Mouse (Mus musculus) heart, postnatal 0 days (tissue): Measurements from ENCODE around the gene Bcas3. TPM values are rescaled to one million over a fixed set of nuclear protein-coding genes. Genes with fewer than 3 reads are reported as not detected.

Experiments used
- ATAC-seq: fragments of 200-750 bp; cut with Nextera tagmentation; 2 replicates; pipeline ENCODE4 v1.8.0; 2017; ENCODE audit warnings: low read depth, moderate number of reproducible peaks, moderate library complexity; ENCODE audit not compliant: insufficient read depth
- DNase-seq: peaks from one replicate; pipeline ENCODE4 v3.0.0-alpha.2; 2016; ENCODE audit warnings: low spot score
- H3K27ac ChIP-seq: fragments of 300-500 bp; sonication (generic); 2 replicates; pipeline ENCODE4 v1.5.1; 2014; ENCODE audit warnings: low read depth, mild to moderate bottlenecking
- H3K27me3 ChIP-seq: fragments of 300-500 bp; sonication (generic); 2 replicates; pipeline ENCODE4 v1.6.1; 2014; ENCODE audit warnings: low read length, mixed read lengths; ENCODE audit not compliant: control insufficient read depth, insufficient read depth
- H3K36me3 ChIP-seq: fragments of 300-500 bp; sonication (generic); replicated peaks from 2 replicates; pipeline ENCODE4 v1.6.1; 2014; ENCODE audit warnings: low read length, mixed read lengths; ENCODE audit not compliant: control insufficient read depth, insufficient read depth
- H3K4me1 ChIP-seq: fragments of 300-500 bp; sonication (generic); 2 replicates; pipeline ENCODE4 v1.6.1; 2014; ENCODE audit warnings: antibody characterized with exemption; ENCODE audit not compliant: control insufficient read depth, insufficient read depth
- H3K4me2 ChIP-seq: fragments of 300-500 bp; sonication (generic); 2 replicates; pipeline ENCODE4 v1.6.1; 2014; ENCODE audit warnings: low read depth, mild to moderate bottlenecking, low read length, moderate library complexity
- H3K4me3 ChIP-seq: fragments of 300-500 bp; sonication (generic); 2 replicates; pipeline ENCODE4 v1.5.1; 2014; ENCODE audit warnings: low read depth, low read length
- H3K9ac ChIP-seq: fragments of 300-500 bp; sonication (generic); replicated peaks from 2 replicates; pipeline ENCODE4 v1.6.1; 2014; ENCODE audit warnings: low read depth, low read length, mixed read lengths
- H3K9me3 ChIP-seq: fragments of 300-500 bp; sonication (generic); replicated peaks from 2 replicates; pipeline ENCODE4 v1.6.1; 2016; ENCODE audit warnings: low read length; ENCODE audit not compliant: control insufficient read depth
- CTCF ChIP-seq: IDR thresholded peaks from 2 replicates; pipeline ENCODE4 v1.5.1; 2016; ENCODE audit warnings: antibody characterized with exemption, control low read depth, low read depth
- EP300 ChIP-seq: IDR thresholded peaks from 2 replicates; pipeline ENCODE4 v1.6.1; 2016; ENCODE audit warnings: antibody characterized with exemption, low read depth
- WGBS: fragments of 180-500 bp; shearing (Covaris S2); extraction: QIAGEN DNeasy Blood & Tissue Kit; methylation state at CpG from one replicate; pipeline ENCODE4 v1.1.7; 2014; 5-methylcytosine and 5-hydroxymethylcytosine counted together
- polyA plus RNA-seq: library from polyadenylated mRNA; unstranded; fragments of >200 nt; fragmentation: Nextera tagmentation; extraction: Ambion mirVana; gene quantifications from 2 replicates; pipeline ENCODE4 v1.2.1, GENCODE M21; 2015
- total RNA-seq: library from RNA; depleted of rRNA; stranded (reverse); fragments of >200 nt; gene quantifications from 2 replicates; pipeline ENCODE4 v1.2.3, GENCODE M21; 2014; ENCODE audit warnings: low replicate concordance

The Bcas3 gene
- total and polyA plus RNA-seq, 2 experiments from 2014 or later: 18.5 to 37.4 TPM

DNA sequence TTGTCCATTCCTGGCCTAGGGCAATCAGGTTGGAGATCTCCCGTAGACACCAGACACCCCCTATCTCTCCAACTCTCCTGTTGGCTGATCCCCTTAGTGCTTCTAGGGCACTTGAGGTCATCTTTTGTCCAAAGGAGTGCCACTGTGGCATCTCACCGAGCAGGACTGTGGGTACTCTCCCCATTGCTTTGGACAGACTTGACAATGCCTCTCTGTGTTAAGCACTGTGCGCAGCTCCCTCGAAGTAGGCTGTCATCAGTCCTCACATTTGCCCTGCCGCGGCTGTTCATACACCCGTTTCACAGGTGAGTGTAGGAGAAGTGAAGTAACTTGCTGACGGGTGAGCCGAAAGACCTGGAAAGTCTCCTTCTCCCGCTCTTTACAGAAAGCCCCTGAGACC lies 366.1 kb downstream of the Bcas3 start:
- Histone ChIP-seq H3K9me3 (no peaks in the 10 kb centered on the region), H3K36me3 (no peaks in the 10 kb centered on the region), H3K4me1 (peaks cover 10% of the 10 kb centered on the region), H3K4me3 (no peak overlapping the region), H3K9ac (no peak overlapping the region), H3K4me2 (no peak overlapping the region), H3K27ac (no peak overlapping the region), H3K27me3 (no peaks in the 10 kb centered on the region)
- TF ChIP-seq EP300 (no peak), CTCF (no peak)
- DNase-seq (no peak), ATAC-seq (no peak)
- WGBS: 60% methylated on average over 10 of the region's 10 CpGs

DNA sequence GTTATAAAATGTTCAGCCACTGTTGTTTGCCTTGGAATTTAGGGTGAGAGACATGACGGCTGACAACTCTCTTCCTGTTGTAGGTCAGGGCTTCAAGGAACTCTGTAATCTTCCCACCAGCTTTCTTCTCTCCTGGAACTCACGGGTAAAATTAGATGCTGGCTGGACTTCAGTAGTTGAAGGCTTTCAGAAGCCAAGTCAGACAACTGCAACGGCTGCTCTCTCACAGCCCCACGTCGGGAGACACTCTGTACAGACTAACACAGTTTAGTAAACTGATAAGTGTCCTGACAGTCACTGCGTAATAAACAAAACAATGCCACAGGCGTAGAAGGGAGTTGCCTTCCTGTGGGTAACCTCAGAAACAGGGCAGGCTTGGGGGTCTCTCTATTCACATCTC lies 366.8 kb downstream of the Bcas3 start:
- H3K4me1 ChIP-seq: peaks cover 10% of the 10 kb centered on the region
- no peak overlapping the region for H3K9ac ChIP-seq
- H3K27ac ChIP-seq: peak overlapping the region; percentile 48
- H3K4me3 ChIP-seq: no peak overlapping the region
- peak; percentile 25 for DNase-seq
- TF ChIP-seq EP300 (no peak), CTCF (no peak)
- WGBS: 8% methylated on average over 7 of the region's 7 CpGs
- peak overlapping the region; percentile 32; the same call in 1 of the 2 replicates for H3K4me2 ChIP-seq
- H3K9me3 ChIP-seq: no peaks in the 10 kb centered on the region
- peak; percentile 53; the same call in 1 of the 2 replicates for ATAC-seq
- no peaks in the 10 kb centered on the region for H3K27me3 ChIP-seq
- H3K36me3 ChIP-seq: no peaks in the 10 kb centered on the region

DNA sequence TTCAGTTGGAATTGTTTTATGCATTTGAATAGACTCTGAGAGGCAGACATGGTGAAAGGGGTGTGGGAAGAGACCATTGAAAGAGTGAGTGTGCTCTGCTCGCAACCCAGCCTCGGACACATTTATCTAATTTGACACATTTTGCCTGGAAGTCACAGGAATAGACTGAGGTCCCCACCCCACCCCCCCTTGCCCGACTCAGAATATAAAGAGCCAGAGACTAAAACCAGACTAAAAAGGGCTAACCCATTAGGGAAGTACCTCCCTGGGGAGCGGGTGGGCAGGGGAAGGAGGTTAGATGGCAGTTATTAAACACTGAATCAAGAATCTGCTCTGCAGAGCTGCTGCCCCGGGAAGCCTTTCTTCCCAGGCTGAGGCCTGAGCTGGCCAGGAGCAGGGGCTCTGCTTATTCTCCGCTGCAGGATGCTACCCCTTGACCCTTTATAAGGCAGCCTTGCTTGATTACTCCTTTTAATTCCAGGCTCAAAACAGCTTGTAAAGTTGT lies 367.4 kb downstream of the Bcas3 start:
- no peak for ATAC-seq
- Histone ChIP-seq H3K4me3 (no peak overlapping the region), H3K9ac (no peak overlapping the region), H3K36me3 (no peaks in the 10 kb centered on the region), H3K27ac (peak overlapping the region; percentile 48; the same call in 1 of the 2 replicates), H3K4me1 (peaks cover 10% of the 10 kb centered on the region), H3K4me2 (0 out of 2 replicates have a peak overlapping the region, but pooled peaks have one; percentile 32), H3K27me3 (no peaks in the 10 kb centered on the region), H3K9me3 (no peaks in the 10 kb centered on the region)
- no peak for DNase-seq
- WGBS: 41% methylated on average over 6 of the region's 6 CpGs
- TF ChIP-seq CTCF: no peak
- TF ChIP-seq EP300: no peak

DNA sequence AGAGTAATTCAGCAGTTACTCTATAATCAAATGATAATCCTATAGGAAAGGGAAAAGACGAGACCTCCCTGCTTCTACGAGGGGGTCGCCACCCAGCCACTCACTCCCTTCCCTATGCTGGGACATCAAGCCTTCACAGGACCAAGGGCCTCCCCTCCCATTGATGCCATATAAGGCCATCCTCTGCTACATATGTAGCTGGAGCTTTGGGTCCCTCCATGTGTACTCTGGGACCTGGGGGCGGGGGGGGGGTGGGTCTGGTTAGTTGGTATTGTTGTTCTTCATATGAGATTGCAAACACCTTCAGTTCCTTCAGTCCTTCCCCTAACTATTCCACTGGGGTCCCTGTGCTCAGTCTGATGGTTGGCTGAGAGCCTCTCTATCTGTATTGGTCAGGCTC lies 369.0 kb downstream of the Bcas3 start:
- H3K4me2 ChIP-seq: no peak overlapping the region
- H3K4me1 ChIP-seq: peaks cover 10% of the 10 kb centered on the region
- no peak overlapping the region for H3K9ac ChIP-seq
- H3K27me3 ChIP-seq: no peaks in the 10 kb centered on the region
- H3K36me3 ChIP-seq: no peaks in the 10 kb centered on the region
- TF ChIP-seq CTCF (no peak), EP300 (no peak)
- H3K27ac ChIP-seq: no peak overlapping the region
- no peak overlapping the region for H3K4me3 ChIP-seq
- ATAC-seq: no peak
- H3K9me3 ChIP-seq: no peaks in the 10 kb centered on the region
- 88% methylated on average over 4 of the region's 4 CpGs for WGBS
- no peak for DNase-seq

DNA sequence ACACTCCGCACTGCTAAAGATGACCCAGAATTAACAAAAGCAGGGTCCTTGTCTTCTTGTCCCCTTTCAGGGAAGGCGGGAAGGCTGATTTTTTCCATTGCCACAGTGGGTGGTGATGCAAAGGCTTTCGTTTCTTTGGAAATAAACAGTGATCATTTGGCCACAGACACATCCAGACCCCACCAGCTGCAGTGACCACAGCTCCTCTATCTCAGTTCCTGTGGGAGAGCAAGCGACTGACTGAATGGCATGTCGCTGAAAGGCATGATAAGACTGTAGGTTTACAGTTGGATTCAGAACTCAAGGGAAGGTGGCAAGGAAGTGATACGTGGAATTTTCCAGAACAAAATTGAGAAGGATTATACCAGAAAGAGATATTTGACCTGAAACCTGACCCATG lies 371.2 kb downstream of the Bcas3 start:
- no peak for ATAC-seq
- no peak for DNase-seq

DNA sequence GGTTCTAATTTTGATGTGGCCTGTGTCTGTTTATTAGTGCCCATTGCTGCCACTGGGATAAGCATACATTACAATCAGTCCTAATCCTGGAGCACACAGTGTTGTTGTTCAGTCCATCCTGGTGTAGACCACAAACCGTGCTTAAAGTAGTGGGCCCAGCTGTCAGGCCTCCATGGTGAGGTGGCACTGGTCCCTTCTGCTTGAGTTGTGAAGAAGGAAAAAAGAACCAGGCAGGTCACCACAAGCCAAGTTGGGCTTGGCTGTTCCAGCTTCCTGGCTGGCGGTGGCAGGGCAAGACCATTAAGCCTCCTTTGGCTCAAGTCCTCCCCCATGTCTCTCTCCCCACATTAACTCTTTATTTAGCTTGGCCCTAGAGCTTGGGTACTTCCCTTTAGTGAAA lies 376.8 kb downstream of the Bcas3 start:
- Histone ChIP-seq H3K4me2 (no peak overlapping the region), H3K27ac (no peak overlapping the region)
- no peak for ATAC-seq

More for the DNA sequence above, 371.2 kb downstream of the Bcas3 start:
- no peaks in the 10 kb centered on the region for H3K9me3 ChIP-seq
- no peaks in the 10 kb centered on the region for H3K36me3 ChIP-seq
- H3K4me2 ChIP-seq: no peak overlapping the region
- WGBS: 38% methylated on average over 6 of the region's 6 CpGs
- H3K4me1 ChIP-seq: peaks cover 8% of the 10 kb centered on the region
- no peaks in the 10 kb centered on the region for H3K27me3 ChIP-seq
- no peak overlapping the region for H3K27ac ChIP-seq
- H3K9ac ChIP-seq: no peak overlapping the region
- H3K4me3 ChIP-seq: no peak overlapping the region
- TF ChIP-seq CTCF: no peak
- no peak for TF ChIP-seq EP300

More for the DNA sequence above, 376.8 kb downstream of the Bcas3 start:
- Histone ChIP-seq H3K9ac (no peak overlapping the region), H3K27me3 (no peaks in the 10 kb centered on the region), H3K36me3 (no peaks in the 10 kb centered on the region), H3K4me1 (no peaks in the 10 kb centered on the region), H3K4me3 (no peak overlapping the region), H3K9me3 (no peaks in the 10 kb centered on the region)
- 66% methylated on average over 2 of the region's 2 CpGs for WGBS
- no peak for DNase-seq
- TF ChIP-seq CTCF: no peak
- no peak for TF ChIP-seq EP300
